Mouse (Mus musculus): Measurements from ENCODE around the gene Dohh. TPM values are rescaled to one million over a fixed set of nuclear protein-coding genes. Genes with fewer than 3 reads are reported as not detected.

Dohh gene
- total RNA-seq, 2 experiments from 2014 or later, result 48.1 to 48.5 TPM

DNA sequence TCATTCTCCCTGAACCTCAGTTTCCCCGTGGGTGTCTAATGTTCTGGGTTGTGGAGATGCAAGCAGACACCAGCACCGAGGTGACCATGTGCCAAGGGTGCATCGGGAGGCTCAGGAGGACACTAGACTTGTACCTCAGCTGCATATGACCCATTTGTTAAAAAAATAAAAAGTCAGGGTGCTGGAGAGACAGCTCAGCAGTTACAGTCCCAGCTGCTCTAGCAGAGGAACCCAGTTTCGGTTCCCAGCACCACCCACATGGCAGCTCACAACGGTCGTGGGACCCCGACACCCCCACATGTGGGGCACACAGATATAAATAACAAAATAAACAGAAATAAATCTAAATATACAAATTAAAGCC is 44.3 kb downstream of the Dohh start:
- DNase-seq (ENCODE audit: low spot score in 2 of 2), result peak; percentile 8 to 16

DNA sequence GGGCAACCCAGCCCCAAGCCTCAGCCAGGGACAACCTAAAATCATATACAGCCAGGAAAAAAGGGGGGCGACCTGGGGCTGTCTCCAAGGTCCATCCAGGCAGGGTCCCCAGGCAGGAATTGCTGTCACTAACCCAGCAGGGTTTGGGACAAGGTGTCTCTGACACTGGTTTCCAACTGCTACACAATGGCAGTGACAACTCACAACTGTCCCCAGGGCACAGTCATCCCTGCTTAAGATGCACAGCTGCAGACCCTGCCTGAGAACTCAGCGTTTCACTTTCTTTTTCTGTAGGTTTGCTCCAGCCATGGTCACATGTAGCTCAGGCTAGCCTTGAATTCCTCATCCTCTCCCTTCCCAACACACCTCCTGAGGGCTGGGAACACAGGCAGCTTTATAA is 44.9 kb downstream of the Dohh start:
- peak; percentile 10 to 15 for DNase-seq (ENCODE audit: low spot score in 2 of 2)

DNA sequence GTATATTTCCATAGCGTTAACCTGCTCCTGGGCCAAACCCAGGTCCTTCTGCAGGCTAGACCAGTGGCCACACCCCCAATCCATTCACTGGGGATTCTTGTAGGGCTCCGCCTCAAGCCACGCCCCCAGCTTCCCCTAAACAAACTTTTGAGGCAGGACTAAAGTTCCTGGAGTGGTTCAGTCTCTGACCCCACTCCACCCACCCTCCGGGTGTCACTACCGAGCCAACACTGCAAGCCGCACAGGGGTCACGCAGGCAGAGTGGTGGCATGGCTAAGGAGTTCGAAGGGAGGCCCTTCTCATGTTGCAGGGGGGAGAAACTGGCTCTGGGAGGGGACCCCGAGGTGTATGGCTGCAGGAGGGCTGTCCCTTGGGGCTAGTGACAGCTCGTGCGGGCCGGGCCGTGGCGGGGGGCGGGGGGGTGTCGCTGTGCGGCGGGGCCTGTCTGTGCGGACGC is 45.4 kb downstream of the Dohh start:
- DNase-seq (ENCODE audit: low spot score in 2 of 2), result peak; percentile 66 to 87

DNA sequence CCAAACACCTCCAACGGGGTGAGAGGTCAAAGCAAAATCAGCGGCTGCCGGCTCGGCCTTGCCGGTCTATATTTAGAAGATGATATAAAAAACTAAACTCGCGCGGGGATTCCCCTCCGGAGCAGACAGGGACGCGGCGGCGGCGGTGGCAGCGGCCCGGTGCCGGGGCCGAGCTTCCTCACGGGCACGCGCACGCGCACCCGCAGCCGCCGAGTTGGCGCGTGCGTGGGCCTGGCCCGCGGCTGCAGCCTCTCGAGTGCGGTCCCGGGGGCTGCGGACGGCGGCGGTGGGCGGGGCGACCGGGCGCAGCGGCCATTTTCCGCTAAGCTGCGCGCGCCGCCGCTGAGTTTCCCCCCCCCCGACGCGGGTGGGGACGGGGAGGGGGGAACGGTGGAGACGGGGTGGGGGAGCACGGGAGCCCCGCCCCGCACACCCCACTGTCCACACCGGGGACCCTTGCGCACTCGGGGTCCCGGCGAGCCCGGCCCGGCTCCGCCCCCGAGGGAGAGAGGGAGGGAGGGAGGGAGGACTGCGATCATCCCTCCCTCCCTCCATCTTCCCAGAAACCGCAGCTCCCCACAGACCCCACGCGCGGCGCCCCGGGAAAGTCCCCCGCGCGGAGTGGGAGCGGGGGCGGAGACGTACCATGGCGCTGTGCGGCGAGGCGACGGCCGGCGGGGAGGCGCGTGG is 46.1 kb downstream of the Dohh start:
- DNase-seq (ENCODE audit: low spot score in 2 of 2), result peak; percentile 72 to 85

DNA sequence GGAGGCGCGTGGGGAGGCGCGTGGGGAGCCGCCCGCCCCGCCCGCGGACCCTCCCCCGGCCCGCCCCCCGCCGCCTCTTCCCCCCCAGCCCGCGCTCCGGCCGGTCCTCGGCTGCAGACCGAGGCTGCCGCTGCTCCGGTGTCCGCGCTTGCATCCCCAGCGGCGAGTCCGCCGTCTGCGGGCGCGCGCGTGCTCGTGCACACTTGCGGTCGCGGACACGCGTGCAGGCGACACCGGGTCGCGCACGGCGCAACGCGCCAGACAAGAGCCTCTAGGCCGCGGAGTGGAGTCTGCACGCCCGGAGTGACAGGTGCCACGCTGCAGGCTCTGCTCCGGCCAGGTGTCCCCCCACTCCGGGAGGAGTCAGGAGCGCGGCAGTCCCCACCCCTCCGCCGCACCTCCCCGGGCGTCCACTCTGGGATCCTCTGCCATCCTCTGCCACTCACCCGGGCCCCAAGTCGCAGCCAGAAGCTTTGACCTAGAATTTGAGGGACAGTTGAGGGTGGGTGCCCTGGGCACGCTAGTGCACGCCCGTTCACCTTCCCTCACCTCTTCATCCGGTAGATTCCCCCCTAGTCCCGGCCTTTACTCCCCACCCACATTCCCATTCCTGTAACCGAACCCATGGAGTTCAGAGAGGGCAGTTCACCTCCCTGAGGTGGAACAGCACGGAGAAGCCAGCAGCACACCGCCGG is 46.8 kb downstream of the Dohh start:
- DNase-seq (ENCODE audit: low spot score in 2 of 2), result peak; percentile 51 to 65

DNA sequence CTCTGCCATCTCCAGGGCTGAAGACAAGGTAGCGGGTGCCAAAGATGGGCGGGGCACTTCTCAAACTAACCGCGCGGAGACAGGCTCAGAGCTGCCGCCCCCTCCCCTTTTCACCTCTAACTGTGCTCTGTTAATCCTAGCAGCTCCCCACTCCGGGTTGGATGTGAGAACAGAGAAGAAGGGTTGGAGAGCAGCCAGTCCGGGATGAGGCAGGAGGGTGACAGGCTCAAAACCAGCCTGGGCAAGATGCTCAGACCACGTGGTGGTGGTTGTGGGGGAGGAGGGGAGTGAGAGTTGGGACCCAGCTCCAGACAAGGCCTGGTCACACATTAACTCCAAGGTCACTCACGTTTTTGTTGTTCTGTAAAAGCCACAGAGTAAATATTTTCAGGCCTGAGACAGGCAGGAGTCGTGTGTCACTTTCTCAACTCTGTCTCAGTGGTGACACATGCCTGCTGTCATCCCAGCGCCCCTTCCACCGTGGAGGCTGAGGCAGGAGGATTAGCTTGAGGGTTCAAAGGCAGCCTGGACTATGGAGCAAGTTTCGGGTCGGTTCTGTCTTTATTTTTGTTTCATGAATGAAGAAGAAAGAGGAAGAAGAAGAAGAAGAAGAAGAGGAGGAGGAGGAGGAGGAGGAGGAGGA is 47.4 kb downstream of the Dohh start:
- DNase-seq (ENCODE audit: low spot score in 2 of 2), result peak; percentile 22 to 27

DNA sequence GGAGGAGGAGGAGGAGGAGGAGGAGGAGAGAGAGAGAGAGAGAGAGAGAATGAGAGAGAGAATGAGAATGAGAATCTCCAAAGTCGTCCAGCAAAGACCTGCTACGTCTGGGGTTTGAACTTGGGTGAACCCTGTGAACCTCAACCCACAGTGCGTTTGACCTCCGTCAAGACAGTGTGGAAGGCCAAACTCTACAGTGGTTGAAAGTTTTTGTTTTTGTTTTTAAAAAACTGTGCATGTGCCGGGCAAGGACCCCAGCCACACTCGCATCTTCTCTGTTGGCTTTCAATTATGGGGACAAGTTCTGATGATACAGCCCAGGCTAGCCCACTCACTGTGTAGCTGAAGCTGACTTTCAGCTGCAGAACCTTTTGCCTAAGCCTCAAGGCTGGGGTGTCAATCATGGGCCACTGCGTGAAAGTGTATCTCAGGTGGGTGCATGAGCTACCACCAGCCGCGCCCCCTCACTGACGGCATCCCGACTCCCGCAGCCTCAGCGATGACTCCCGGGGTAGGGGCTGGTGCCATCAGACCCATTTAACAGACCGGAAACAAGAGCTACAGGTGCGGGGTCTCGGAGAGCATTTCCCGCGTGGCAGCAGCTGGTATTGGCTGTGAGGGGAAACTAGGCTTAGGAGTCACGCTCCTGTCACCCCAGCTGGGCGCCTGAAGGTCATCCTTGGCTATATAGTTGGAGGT is 48.1 kb downstream of the Dohh start:
- peak; percentile 19 to 21 for DNase-seq (ENCODE audit: low spot score in 2 of 2)

DNA sequence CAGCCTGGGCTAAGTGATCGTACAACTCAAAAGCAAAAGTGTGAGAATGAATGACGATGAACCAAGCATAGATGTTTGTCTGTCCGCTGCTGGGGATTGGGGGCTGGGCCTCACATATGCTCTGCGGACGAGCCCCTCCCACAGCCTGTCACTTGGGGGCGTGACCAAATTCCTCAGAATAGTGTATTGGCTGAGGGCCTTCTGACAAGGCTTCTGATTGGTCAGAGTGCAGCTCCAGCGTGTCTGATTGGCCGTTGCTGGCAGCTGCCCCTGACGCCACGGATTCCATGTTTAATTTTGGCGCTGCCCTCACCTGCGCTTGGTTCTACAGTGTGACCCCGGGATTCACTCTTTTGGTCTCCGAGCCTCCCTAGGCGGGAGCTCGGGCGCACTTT is 48.6 kb downstream of the Dohh start:
- peak; percentile 80 to 92 for DNase-seq (ENCODE audit: low spot score in 2 of 2)

DNA sequence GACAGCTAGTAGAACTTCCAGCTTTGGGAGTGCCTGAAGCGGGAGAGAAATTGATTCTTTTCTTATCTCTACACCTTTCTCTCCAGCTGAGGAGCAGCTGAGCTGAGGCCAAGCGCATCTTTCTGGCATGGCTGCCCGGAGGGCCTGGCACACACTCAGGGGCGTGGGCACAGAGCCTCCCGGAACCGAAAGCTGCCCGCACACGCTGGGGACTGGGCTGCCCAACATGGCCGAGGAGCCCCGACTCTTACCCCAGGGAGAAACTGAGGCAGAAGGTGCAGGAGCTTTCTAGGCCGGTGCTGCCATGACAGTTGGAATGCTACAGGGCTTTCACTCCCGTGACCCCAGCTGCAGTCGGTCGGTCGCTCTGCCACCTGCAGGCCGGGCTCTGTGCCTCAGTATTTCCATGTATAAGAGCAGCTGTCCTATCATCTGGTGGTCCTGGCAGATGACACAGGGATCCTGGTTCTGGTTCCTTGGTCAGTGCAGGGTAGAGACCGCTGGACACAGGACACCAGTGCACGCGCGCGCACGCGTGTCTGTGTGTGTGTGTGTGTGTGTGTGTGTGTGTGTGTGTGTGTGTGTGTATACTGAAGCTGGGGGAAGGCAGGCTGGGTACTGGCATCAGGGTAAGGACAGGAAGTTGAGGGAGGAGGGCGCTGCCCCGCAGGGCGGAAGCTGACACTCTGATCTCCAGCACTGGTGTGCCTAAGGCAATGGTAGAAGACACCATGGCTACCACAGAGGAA is 49.5 kb downstream of the Dohh start:
- peak; percentile 28 to 55 for DNase-seq (ENCODE audit: low spot score in 2 of 2)

DNA sequence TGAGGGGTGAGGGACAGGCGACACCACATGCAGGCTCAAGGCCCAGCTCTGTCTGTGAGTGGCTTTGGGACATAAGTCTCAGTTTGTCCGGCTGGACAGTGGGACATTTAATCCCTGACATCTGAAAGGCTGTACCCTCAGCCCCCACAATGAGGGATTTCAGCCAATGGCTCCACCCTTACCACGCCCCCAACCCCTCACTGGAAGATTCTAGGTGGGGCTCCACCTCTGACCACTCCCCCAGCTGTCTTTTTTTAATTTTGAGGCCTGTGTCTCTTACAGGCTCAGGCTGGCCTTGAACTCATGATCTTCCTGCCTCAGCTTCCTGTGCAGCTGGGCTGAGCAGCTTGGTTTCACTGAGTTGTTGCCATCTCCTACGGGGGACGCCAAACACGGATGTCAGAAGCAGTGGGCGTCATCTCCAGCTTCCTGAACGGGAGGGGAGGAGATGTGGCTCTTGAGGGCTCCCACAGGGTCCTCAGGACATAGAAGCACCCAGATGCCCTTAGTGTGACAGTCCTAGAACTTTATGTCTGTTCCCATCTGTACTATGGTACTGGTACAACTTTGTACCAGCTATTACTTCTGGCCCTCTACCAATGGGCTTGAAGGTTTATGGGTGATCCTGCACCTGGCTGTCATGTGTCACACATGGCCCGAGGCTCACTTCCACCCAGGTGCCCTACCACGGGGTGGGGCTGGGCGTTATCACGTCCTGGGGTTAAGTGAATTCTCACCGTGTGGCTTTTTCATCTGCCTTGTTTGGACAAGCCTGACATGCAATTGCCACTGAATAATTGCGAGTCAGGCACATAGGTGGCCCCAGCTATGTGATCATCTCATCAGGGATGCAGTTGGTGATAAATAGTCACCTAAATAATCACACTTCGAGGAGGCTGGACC is 50.4 kb downstream of the Dohh start:
- peak in 1 of 2 experiments; percentile 15 for DNase-seq (ENCODE audit: low spot score in 2 of 2)

DNA sequence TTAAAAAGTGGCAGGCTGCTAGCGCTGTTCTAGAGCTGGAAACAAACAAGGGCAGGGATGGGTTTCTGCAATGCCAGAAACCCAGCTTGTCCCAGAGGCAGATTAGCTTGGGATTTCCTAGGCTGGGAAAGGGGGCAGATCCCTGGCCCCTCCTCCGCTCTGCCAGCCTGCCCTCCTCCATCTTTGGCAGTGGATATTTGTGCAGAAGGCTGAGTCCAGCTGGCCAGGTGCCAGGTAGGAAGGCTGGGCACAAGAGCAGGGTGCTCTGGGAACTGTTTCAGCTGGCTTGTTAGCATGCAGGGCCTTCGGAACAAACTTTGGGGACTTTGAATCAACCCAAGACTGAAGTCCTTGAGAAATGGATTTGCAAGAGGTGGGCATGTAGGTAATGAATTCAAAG is 51.2 kb downstream of the Dohh start:
- peak in 1 of 2 experiments; percentile 71 for DNase-seq (ENCODE audit: low spot score in 2 of 2)

Small RNA genes lying within 50 kb of the gene (microRNA-seq; reads per million reads assigned to microRNA genes)
- gene Mir1191b, result not detected
- gene Mir6913, result not detected

Other genes with a start within 250 kb of the Dohh start
- 10 to 100 TPM; 37.7 to 42.0 TPM for gene Zbtb7a, start 249.2 kb upstream of the Dohh start, total RNA-seq (2021)
- 10 to 100 TPM; 22.1 to 22.5 TPM for gene Pias4, start 216.5 kb upstream of the Dohh start, total RNA-seq (2021)
- gene Eef2, start 207.8 kb upstream of the Dohh start, total RNA-seq (2021), result 1,000 to 10,000 TPM; 1,324 to 1,404 TPM
- gene Dapk3, start 201.4 kb upstream of the Dohh start, total RNA-seq (2021), result 10 to 100 TPM; 40.2 to 41.4 TPM
- gene 4930442H23Rik, start 200.6 kb upstream of the Dohh start, total RNA-seq (2021), result not detected
- 1 to 10 TPM; 1.2 to 1.5 TPM for gene Nmrk2, start 182.4 kb upstream of the Dohh start, total RNA-seq (2021)
- gene Atcay, start 153.6 kb upstream of the Dohh start, total RNA-seq (2021), result under 1 TPM; 0.08 to 0.12 TPM
- 1 to 10 TPM; 4.3 to 5.6 TPM for gene Zfr2, start 151.3 kb upstream of the Dohh start, total RNA-seq (2021)
- under 1 TPM; 0.34 to 0.78 TPM for gene Matk, start 131.5 kb upstream of the Dohh start, total RNA-seq (2021)
- 10 to 100 TPM; 90.0 to 97.6 TPM for gene Mrpl54, start 117.5 kb upstream of the Dohh start, total RNA-seq (2021)
- gene Apba3, start 117.5 kb upstream of the Dohh start, total RNA-seq (2021), result 10 to 100 TPM; 49.2 to 50.2 TPM
- under 1 TPM; 0.25 to 0.44 TPM for gene Tjp3, start 92.8 kb upstream of the Dohh start, total RNA-seq (2021)
- gene Pip5k1c, start 91.5 kb upstream of the Dohh start, total RNA-seq (2021), result 10 to 100 TPM; 35.8 TPM
- 10 to 100 TPM; 17.8 to 18.3 TPM for gene Cactin, start 63.3 kb upstream of the Dohh start, total RNA-seq (2021)
- gene Tbxa2r, start 55.7 kb upstream of the Dohh start, total RNA-seq (2021), result 1 to 10 TPM; 4.8 to 5.8 TPM
- under 1 TPM; 0.66 to 0.86 TPM for gene Gipc3, start 41.2 kb upstream of the Dohh start, total RNA-seq (2021)
- 10 to 100 TPM; 46.2 to 58.6 TPM for gene Hmg20b, start 33.9 kb upstream of the Dohh start, total RNA-seq (2021)
- 1 to 10 TPM; 8.6 to 9.9 TPM for gene Mfsd12, start 26.9 kb upstream of the Dohh start, total RNA-seq (2021)
- gene 4930404N11Rik, start 18.6 kb upstream of the Dohh start, total RNA-seq (2021), result 1 to 10 TPM; 1.7 to 1.8 TPM
- 10 to 100 TPM; 32.2 to 33.5 TPM for gene Fzr1, start 5.9 kb upstream of the Dohh start, total RNA-seq (2021)
- gene Gm48551, start within 50 bp of the Dohh start, total RNA-seq (2021), result 1 to 10 TPM in 1 of 2 experiments, under 1 TPM in 1; 0.70 to 1.5 TPM
- 1 to 10 TPM; 1.3 to 2.0 TPM for gene Gm48552, start 4.6 kb downstream of the Dohh start, total RNA-seq (2021)
- gene Smim24, start 8.6 kb downstream of the Dohh start, total RNA-seq (2021), result under 1 TPM; 0.91 to 0.98 TPM
- gene Nfic, start 71.2 kb downstream of the Dohh start, total RNA-seq (2021), result 100 to 1,000 TPM; 274 to 335 TPM
- gene Celf5, start 98.3 kb downstream of the Dohh start, total RNA-seq (2021), result under 1 TPM; 0.47 to 0.52 TPM
- gene Ncln, start 112.0 kb downstream of the Dohh start, total RNA-seq (2021), result 10 to 100 TPM; 59.3 to 61.3 TPM
- under 1 TPM; 0.37 to 0.54 TPM for gene S1pr4, start 115.7 kb downstream of the Dohh start, total RNA-seq (2021)
- 1 to 10 TPM; 1.1 to 1.8 TPM for gene Gna15, start 139.8 kb downstream of the Dohh start, total RNA-seq (2021)
- gene Gna11, start 160.8 kb downstream of the Dohh start, total RNA-seq (2021), result 10 to 100 TPM; 56.8 to 59.5 TPM
- gene Aes, start 175.1 kb downstream of the Dohh start, total RNA-seq (2021), result 100 to 1,000 TPM; 537 to 620 TPM
- 10 to 100 TPM in 1 of 2 experiments, 1 to 10 TPM in 1; 7.8 to 10.5 TPM for gene Tle2, start 190.1 kb downstream of the Dohh start, total RNA-seq (2021)
- 1 to 10 TPM; 5.2 to 6.6 TPM for gene Tle6, start 216.6 kb downstream of the Dohh start, total RNA-seq (2021)
- 1 to 10 TPM; 1.2 to 1.7 TPM for gene BC025920, start 221.8 kb downstream of the Dohh start, total RNA-seq (2021)
- gene Sirt6, start 243.4 kb downstream of the Dohh start, total RNA-seq (2021), result 10 to 100 TPM; 13.6 to 18.2 TPM
- 10 to 100 TPM; 16.0 to 17.7 TPM for gene Ankrd24, start 244.1 kb downstream of the Dohh start, total RNA-seq (2021)